Mouse (Mus musculus) spleen, adult 2 months (tissue): ENCODE results near the gene Neurl4. TPM values are rescaled to one million over a fixed set of nuclear protein-coding genes. Genes with fewer than 3 reads are reported as not detected.

Source experiments
- DNase-seq, 2 experiments: peaks; one replicate each; pipeline versions ENCODE4 v3.0.0 to v3.0.0-alpha.2; 2012 to 2021; ENCODE audit warnings: low spot score in 2 of 2, low read depth in 1 of 2
- H3K27ac ChIP-seq: fragments of 200-500 bp; 2 replicates; pipeline ENCODE4 v1.5.1; 2012; ENCODE audit warnings: low read length, inconsistent platforms; ENCODE audit not compliant: insufficient read depth
- H3K27me3 ChIP-seq: fragments of 200-500 bp; 2 replicates; pipeline ENCODE4 v1.6.1; 2012; ENCODE audit warnings: mild to moderate bottlenecking, moderate library complexity, low read length, inconsistent platforms; ENCODE audit not compliant: control insufficient read depth, insufficient read depth
- H3K36me3 ChIP-seq: fragments of 200-500 bp; 2 replicates; pipeline ENCODE4 v1.6.1; 2012; ENCODE audit warnings: mild to moderate bottlenecking, low read length, inconsistent platforms; ENCODE audit not compliant: control insufficient read depth, insufficient read depth
- H3K4me1 ChIP-seq: fragments of 200-500 bp; 2 replicates; pipeline ENCODE4 v1.6.1; 2011; ENCODE audit warnings: inconsistent platforms; ENCODE audit not compliant: control insufficient read depth, insufficient read depth, insufficient read length
- H3K4me3 ChIP-seq: fragments of 200-500 bp; 2 replicates; pipeline ENCODE4 v1.5.1; 2011; ENCODE audit warnings: mild to moderate bottlenecking, inconsistent platforms; ENCODE audit not compliant: insufficient read depth, insufficient read length; ENCODE audit errors: extremely low read depth
- CTCF ChIP-seq: fragments of 200-500 bp; IDR thresholded peaks from 2 replicates; pipeline ENCODE4 v1.5.1; 2011; ENCODE audit warnings: mild to moderate bottlenecking, inconsistent platforms; ENCODE audit not compliant: insufficient read depth, insufficient read length, insufficient replicate concordance; ENCODE audit errors: extremely low read depth
- POLR2A ChIP-seq: fragments of 200-500 bp; IDR thresholded peaks from 2 replicates; pipeline ENCODE4 v1.6.1; 2011; ENCODE audit warnings: low read depth, low read length, inconsistent platforms
- WGBS: fragments of 180-500 bp; shearing (Covaris S2); methylation state at CpG from one replicate; pipeline ENCODE4 v1.1.7; 2018; 5-methylcytosine and 5-hydroxymethylcytosine counted together
- polyA plus RNA-seq: library from polyadenylated mRNA; depleted of rRNA; stranded (reverse); fragments of >200 nt; gene quantifications from 2 replicates; pipeline ENCODE4 v1.2.3, GENCODE M21; 2012

The Neurl4 gene
- polyA plus RNA-seq, 1 experiment, result 43.3 TPM

GRCm38 (mm10) chr11:69917379-69917948 lies 16.6 kb downstream of the Neurl4 start:
- peaks cover 31% of the 10 kb centered on the region for H3K36me3 ChIP-seq
- H3K27me3 ChIP-seq, result no peaks in the 10 kb centered on the region
- H3K4me1 ChIP-seq, result peaks cover 14% of the 10 kb centered on the region
- TF ChIP-seq POLR2A, result no peak
- WGBS, result 88% methylated on average over 8 of the region's 8 CpGs
- no peak overlapping the region for H3K4me3 ChIP-seq
- H3K27ac ChIP-seq, result no peak overlapping the region
- DNase-seq, result no peak

GRCm38 (mm10) chr11:69918118-69918517 lies 17.2 kb downstream of the Neurl4 start:
- Histone ChIP-seq H3K27me3 (no peaks in the 10 kb centered on the region), H3K36me3 (peaks cover 31% of the 10 kb centered on the region), H3K4me3 (no peak overlapping the region), H3K4me1 (peaks cover 13% of the 10 kb centered on the region), H3K27ac (no peak overlapping the region)
- WGBS, result 87% methylated on average over 5 of the region's 5 CpGs
- TF ChIP-seq POLR2A (no peak), CTCF (no peak)
- DNase-seq, result no peak

GRCm38 (mm10) chr11:69919053-69919452 lies 18.2 kb downstream of the Neurl4 start:
- Histone ChIP-seq H3K36me3 (peaks cover 31% of the 10 kb centered on the region), H3K27me3 (no peaks in the 10 kb centered on the region), H3K4me1 (peaks cover 11% of the 10 kb centered on the region), H3K4me3 (no peak overlapping the region; the same call in 1 of the 2 replicates), H3K27ac (peak overlapping the region; percentile 55; the same call in 1 of the 2 replicates)
- TF ChIP-seq CTCF (no peak), POLR2A (no peak)
- no peak for DNase-seq
- 46% methylated on average over 9 of the region's 9 CpGs for WGBS

GRCm38 (mm10) chr11:69919661-69920265 lies 18.9 kb downstream of the Neurl4 start:
- TF ChIP-seq CTCF (no peak), POLR2A (no peak)
- peak; percentile 76 to 84 for DNase-seq
- under 1% methylated on average over 17 of the region's 17 CpGs for WGBS
- H3K36me3 ChIP-seq, result peaks cover 31% of the 10 kb centered on the region
- H3K27ac ChIP-seq, result peak overlapping the region; percentile 98
- peaks cover 8% of the 10 kb centered on the region for H3K4me1 ChIP-seq
- peak overlapping the region; percentile 96 for H3K4me3 ChIP-seq
- no peaks in the 10 kb centered on the region for H3K27me3 ChIP-seq

- no peak for TF ChIP-seq CTCF
- TF ChIP-seq POLR2A, result no peak
- H3K4me1 ChIP-seq, result peaks cover 7% of the 10 kb centered on the region; the same call in 1 of the 2 replicates
- under 1% methylated on average over 41 of the region's 65 CpGs for WGBS
Measured at GRCm38 (mm10) chr11:69920266-69921031, 19.6 kb downstream of the Neurl4 start.

GRCm38 (mm10) chr11:69921114-69922011 lies 20.5 kb downstream of the Neurl4 start, which contains the start of gene Eif5a:
Gene Eif5a, minus strand, starts transcription at chr11:69921958.
- H3K36me3 ChIP-seq, result peaks cover 19% of the 10 kb centered on the region
- peak; percentile 100 for DNase-seq
- TF ChIP-seq POLR2A (peak; percentile 80), CTCF (peak; percentile 40; the same call in 1 of the 2 replicates)
- H3K27me3 ChIP-seq, result no peaks in the 10 kb centered on the region
- peak within 1 kb of the TSS; percentile 96 for H3K4me3 ChIP-seq
- under 1% methylated on average over 78 of the region's 78 CpGs for WGBS
- peak within 1 kb of the TSS; percentile 98 for H3K27ac ChIP-seq
- peaks cover 7% of the 10 kb centered on the region; the same call in 1 of the 2 replicates for H3K4me1 ChIP-seq

More at GRCm38 (mm10) chr11:69920266-69921031, 19.6 kb downstream of the Neurl4 start:
- Histone ChIP-seq H3K36me3 (peaks cover 28% of the 10 kb centered on the region), H3K27ac (peak overlapping the region; percentile 98), H3K4me3 (peak overlapping the region; percentile 96), H3K27me3 (no peaks in the 10 kb centered on the region)
- peak in 1 of 2 experiments; percentile 46 for DNase-seq
